Mouse (Mus musculus) lung, postnatal 36 days (tissue): ENCODE results near the gene Basp1.

Experiments
- DNase-seq: peaks from one replicate; pipeline ENCODE4 v3.0.0; 2022; ENCODE audit warnings: mixed read lengths

Basp1 gene

GRCm38 (mm10) chr15:25415958-25416357, 2.4 kb upstream of the Basp1 start:
- no peak for DNase-seq

DNA sequence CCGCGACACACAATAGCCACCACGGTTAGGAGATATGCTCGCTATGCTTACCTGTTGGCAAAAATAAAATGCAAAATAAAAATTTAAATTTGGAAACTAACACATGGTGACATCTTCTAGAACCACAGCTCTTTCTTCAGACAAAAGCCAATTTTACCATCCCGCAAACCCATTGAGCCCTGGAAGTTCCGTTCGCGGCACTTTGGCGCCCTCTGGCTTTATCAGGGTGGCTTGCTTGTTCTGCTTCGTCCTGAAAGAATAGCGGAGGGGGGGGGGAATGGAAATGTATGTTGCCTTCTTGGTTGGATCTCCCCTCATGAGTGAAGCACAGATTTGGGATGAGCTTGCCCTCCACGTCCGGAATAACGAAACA, 1.2 kb upstream of the Basp1 start:
- DNase-seq, result peak; percentile 92

DNA sequence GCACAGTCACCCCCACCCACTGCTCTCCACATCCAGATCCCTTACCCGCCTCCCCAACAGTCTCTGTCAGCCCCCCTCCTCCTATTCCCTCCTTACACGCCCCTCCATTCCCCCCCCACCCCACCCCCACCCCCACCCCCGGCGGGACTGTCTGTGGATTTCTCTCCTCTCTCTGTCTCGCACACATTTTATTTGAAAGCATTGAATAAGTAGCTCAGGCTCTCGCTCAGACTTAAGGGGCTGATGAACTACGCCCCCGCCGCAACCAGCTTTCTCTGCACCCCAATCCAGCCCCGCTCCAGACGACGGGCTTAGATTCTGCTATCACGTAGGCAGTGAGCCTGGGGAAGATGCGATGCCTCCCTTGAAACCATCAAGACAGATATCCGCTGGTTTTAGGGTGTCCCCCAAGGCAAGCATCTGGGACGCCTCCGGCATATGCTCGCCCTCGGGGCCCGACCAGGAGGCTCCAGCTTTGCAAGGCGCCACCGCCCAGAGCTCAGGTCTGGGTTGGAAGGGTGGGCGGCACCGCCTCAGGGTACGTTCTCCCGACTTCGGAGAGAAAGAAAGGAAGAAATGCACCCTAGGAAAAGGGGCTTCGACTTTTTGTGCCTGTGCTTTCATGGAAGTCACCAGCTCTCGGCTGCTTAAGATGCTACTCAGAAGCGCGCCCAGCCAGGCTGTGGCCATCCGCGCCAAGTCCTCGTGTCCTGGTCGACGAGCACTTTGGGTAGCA, 615 bp upstream of the Basp1 start:
- peak; percentile 19 for DNase-seq

GRCm38 (mm10) chr15:25412761-25413261, 753 bp downstream of the Basp1 start:
- no peak for DNase-seq

- no peak for DNase-seq
Observed at GRCm38 (mm10) chr15:25412171-25412641, 1.4 kb downstream of the Basp1 start.

DNA sequence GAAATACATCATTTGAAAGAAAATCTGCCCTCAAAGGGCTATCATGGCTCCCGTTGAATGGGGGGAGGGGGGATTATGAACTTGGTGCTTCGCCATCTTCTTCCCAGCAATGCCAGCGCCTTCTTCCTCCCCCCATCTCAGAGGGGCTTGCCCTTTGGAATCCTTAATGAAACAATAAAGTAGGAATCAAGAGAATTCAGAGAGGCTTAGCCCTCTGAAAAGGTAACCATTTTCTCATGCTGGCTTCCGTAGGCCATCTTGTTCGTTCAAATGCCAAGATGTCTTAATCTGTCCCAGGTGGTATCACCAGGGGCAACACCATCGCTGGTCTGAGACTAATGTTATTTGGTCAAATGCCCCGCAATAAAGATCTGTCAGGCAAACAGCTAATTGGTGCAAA, 2.1 kb downstream of the Basp1 start:
- DNase-seq, result no peak

DNA sequence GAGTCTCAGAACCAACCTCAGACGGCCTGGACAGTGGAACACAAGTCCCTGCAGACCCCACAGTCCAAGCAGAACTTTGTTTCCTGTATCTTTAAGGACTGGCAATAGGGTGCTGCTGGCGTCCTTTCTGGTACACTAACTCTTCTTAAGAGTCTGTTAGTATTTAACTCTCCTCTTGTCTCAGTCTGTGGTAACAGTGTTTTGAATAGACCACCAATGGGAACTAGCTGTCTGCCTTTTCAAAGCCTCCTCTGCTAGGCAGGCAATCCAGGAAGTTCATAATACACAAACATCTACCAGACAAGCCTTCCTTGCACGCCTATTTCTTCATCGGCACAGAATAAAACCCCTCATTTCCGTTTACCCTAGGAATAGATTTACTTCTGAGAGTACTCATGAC, 7.6 kb downstream of the Basp1 start:
- DNase-seq, result no peak

DNA sequence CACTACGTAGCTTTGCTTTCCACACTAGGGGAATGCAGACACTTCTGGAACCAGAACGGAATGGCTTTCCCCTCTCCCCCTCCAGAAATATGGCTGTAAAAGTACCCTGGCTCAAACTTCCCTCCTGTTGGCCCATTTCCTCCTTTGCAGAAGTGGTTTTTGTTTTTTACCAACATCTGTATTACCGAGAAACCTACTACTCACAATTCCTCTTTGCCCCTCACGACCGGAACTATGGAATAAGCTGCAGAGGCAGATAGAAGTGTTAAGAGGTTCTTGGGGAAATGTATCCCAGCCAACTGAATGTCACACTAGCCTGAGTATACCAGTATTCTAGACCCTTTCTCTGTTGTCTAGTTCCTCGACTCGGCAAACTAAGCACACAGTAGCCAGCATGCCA, 9.7 kb downstream of the Basp1 start:
- no peak for DNase-seq

DNA sequence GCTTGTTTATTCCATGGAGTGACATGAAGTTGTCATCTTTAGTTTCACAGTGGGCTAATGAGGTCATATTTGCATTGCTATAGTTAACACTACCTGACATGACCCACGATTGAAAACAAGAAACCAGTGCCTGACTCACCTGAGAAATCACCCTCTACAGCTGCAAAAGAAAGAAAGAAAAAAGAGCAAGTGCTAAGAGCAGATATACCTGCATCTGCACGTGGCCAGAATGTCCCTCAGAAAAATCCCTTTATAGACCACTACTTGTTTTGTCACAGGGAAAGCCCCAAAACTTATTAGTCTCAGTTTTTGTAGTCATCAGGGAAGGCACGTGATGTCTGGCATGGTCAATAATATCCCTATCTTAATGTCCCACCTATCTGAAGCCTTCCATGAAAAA, 11.6 kb downstream of the Basp1 start:
- no peak for DNase-seq

DNA sequence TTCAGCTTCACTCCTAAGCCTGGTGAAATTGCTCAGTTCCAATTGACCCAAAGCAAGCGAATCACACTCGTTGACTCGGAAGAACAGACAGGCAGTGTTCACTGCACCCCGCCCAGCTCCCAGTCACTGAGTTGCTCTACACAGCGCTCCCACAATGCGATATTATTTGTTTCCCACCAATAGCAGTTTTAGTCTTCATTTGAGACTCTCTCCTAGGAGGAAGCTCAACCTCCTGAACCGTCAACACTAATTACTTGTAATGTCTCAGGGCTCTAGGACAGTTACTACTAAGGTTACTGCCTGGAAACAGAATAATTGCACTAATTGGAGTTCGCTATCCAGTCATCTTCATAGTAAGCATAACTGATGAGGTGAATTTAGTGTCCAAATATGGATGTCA, 13.3 kb downstream of the Basp1 start:
- no peak for DNase-seq

GRCm38 (mm10) chr15:25395912-25396590, 17.5 kb downstream of the Basp1 start:
- no peak for DNase-seq

DNA sequence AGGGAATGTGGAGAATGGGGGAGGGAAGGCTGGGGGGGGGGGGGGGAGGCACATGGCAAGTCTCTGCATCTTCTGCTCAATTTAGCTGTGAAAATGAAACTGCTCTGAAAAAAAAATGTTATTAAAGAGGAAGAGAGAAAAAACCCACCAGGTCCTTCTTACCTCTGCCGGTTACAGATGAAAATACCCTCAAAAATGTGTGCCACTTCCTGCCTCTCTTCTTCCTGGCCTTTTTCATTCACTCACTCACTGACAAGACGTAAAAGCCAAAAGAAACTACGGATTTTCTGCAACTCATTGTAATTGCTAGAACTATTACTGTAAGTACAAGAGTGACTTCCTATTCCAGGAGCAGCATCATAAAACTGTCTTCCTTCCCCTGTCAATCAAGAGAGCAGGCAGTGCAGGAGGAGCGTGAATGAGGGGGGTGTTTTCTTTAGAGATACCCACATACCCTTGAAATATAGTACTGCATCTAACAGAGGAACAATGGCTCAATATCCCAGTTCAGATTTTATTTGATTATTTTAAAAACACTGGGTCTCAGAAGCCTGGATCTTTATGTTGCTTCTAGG, 21.0 kb downstream of the Basp1 start:
- DNase-seq, result no peak

DNA sequence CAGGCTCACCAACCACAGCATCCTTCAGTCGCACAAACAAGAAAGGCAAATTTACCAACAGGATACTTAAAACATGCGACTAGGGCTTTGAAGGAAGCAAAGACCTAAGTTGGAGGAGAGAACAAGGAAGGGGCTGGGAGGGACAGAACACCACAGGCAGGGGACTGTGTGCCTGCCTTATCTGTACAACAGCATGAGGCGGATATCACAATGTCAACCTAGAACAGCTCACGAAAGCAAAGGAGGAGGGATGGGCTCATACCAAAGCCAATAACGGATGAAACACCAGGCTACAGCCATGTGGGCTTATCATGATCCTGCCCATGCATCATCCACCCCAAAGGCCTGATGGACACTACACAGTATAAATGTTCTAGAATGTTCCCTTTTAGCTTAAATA, 22.4 kb downstream of the Basp1 start:
- no peak for DNase-seq

GRCm38 (mm10) chr15:25387572-25387971, 26.0 kb downstream of the Basp1 start:
- no peak for DNase-seq

DNA sequence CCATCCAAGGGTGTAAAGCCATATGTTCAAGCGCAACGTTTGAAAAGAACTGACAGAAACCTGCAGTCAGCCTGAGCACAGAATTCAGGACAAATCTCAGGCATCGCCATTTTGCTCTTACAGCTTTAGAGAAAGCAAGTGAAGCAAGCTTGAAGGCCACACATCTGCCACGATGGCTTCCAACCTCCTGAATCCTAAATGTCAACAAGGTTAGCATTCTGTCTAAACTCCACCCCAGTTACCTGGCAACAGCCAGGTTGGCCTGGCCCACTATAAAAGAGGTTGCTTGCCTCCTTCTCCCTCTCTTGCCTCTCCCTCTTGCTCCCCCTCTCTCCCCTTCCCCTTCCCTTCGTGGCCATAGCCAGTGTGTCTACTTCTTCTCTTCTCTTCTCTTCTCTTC, 33.5 kb downstream of the Basp1 start:
- DNase-seq, result no peak

- DNase-seq, result peak; percentile 11
Observed at GRCm38 (mm10) chr15:25378707-25379106, 34.9 kb downstream of the Basp1 start.

GRCm38 (mm10) chr15:25376914-25377313, 36.6 kb downstream of the Basp1 start:
- no peak for DNase-seq

GRCm38 (mm10) chr15:25373486-25373885, 40.1 kb downstream of the Basp1 start:
- no peak for DNase-seq

DNA sequence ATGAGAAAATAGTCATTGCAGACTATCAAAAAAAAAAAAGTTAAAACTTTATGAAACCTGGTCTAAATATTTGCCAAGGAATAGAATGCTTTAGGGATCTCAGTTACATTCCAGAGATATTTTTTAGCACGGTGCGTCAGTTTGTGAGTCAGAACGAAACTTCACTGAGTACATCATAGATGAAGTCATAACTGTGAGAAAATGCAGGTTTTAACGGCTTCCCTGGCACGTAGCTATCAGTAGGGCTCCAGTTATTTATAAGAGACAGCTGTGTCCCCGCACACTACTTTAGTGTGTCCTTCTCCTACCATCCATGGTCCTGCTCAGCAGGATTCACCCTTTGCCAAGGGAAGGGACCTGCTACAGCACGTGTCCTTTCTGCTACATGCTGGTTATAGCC, 44.0 kb downstream of the Basp1 start:
- DNase-seq, result no peak

- DNase-seq, result no peak
Observed at GRCm38 (mm10) chr15:25365503-25365902, 48.1 kb downstream of the Basp1 start.

DNA sequence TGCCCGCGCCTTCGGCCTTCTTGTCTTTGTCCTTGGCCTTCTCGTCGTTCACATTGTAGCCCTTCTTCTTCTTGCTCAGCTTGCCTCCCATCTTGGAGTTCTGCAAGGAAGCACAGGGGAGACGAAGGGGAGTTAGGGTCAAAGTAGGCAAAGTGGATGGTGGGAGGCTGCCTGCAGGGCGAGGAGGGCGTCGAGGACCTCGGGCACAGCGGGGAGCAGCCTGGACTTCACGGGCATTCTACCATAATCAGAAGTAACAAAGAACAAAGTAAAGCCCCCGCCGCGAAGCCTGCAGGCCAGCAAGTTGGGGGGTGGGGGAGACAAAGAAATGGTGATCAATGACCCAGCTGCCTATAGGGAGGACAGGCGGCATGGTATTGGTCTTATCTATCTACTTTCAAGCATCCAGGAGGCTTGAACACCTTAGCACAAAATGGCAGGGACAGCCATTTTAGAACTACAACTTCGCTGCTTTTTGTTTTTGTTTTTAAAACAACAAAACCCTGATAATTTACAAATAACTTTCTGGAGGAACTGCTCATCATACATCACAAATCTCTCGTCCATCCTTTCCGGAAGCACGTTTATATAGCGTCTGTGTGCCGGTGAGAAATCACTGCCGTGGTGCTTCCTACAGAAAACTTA, 48.6 kb downstream of the Basp1 start:
- DNase-seq, result no peak

DNA sequence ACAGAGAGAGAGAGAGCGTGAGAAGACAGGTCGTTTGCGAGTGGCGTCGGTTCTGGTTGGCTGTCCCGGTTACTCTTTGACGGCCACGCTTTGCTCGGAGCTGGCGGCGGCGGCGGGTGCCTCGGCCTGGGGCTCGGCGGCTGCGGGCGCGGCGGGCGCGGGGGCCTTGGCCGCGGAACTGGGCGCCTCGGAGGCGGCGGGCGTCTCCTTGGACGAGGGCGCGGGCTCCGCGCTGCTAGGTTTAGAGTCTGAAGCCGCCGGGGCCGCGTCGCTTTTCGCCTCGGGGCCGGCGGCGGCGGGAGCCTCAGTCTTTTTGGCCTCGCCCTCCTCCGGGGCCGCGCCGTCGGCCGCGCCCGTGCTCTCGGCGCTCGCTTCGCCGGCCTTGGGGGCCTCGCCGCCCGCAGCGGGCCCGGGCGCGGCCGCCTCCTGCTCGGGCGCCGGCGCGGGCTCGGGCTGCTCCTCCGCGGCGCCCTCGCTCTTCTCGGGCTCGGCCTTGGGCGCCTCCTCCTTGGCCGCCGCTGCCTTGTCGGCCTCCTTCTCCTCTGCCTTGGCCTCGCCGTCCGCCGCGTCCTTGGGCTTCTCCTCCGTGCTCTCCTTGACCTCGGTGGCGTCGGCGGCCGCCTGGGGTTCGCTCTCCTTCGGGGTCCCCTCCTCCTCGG, 49.3 kb downstream of the Basp1 start:
- no peak for DNase-seq

DNA sequence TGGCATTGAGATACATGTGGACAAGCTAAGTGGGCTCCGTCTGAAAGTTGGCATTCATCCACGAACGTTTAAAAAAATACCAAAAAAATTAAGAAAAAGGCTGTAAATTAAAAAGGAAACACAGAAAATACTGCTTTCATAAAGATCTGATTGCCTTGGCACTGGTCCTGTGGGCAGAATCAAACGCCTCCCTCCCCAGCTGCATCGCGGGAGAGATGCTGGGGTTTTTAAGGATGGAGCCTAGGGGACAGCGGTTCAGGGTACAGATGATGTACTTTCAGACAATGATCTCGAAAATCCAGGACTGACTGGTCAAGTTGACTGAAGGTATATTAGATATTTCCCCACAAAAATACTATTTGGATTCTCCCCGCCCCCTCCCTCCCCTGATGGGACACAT, 49.9 kb downstream of the Basp1 start:
- DNase-seq, result no peak
